Mouse (Mus musculus): ENCODE data around the gene Efna5.

Efna5 gene

GRCm38 (mm10) chr17:62748803-62749619 lies 132.1 kb downstream of the Efna5 start:
- no peak for DNase-seq (ENCODE audit: low read depth)

- no peak for DNase-seq (ENCODE audit: low read depth)
Observed at GRCm38 (mm10) chr17:62747381-62747780, 133.7 kb downstream of the Efna5 start.

- DNase-seq (ENCODE audit: low read depth), result no peak
Observed at GRCm38 (mm10) chr17:62746827-62747226, 134.3 kb downstream of the Efna5 start.

- DNase-seq (ENCODE audit: low read depth), result no peak
Observed at GRCm38 (mm10) chr17:62745286-62745685, 135.8 kb downstream of the Efna5 start.

GRCm38 (mm10) chr17:62744239-62744638 lies 136.9 kb downstream of the Efna5 start:
- no peak for DNase-seq (ENCODE audit: low read depth)

- DNase-seq (ENCODE audit: low read depth), result peak; percentile 57
Observed at GRCm38 (mm10) chr17:62741702-62742101, 139.4 kb downstream of the Efna5 start.

GRCm38 (mm10) chr17:62741020-62741419 lies 140.1 kb downstream of the Efna5 start:
- no peak for DNase-seq (ENCODE audit: low read depth)

GRCm38 (mm10) chr17:62739993-62740392 lies 141.1 kb downstream of the Efna5 start:
- DNase-seq (ENCODE audit: low read depth), result no peak

- no peak for DNase-seq (ENCODE audit: low read depth)
Observed at GRCm38 (mm10) chr17:62737404-62737803, 143.7 kb downstream of the Efna5 start.

GRCm38 (mm10) chr17:62735943-62736342 lies 145.2 kb downstream of the Efna5 start:
- no peak for DNase-seq (ENCODE audit: low read depth)

GRCm38 (mm10) chr17:62734901-62735300 lies 146.2 kb downstream of the Efna5 start:
- no peak for DNase-seq (ENCODE audit: low read depth)

GRCm38 (mm10) chr17:62734067-62734466 lies 147.1 kb downstream of the Efna5 start:
- DNase-seq (ENCODE audit: low read depth), result no peak

- peak; percentile 31 for DNase-seq (ENCODE audit: low read depth)
Observed at GRCm38 (mm10) chr17:62729754-62730470, 151.2 kb downstream of the Efna5 start.

- DNase-seq (ENCODE audit: low read depth), result peak; percentile 60
Observed at GRCm38 (mm10) chr17:62728142-62728917, 152.8 kb downstream of the Efna5 start.

GRCm38 (mm10) chr17:62726102-62726501 lies 155.0 kb downstream of the Efna5 start:
- DNase-seq (ENCODE audit: low read depth), result no peak

GRCm38 (mm10) chr17:62722962-62723361 lies 158.2 kb downstream of the Efna5 start:
- no peak for DNase-seq (ENCODE audit: low read depth)

- DNase-seq (ENCODE audit: low read depth), result no peak
Observed at GRCm38 (mm10) chr17:62721595-62721994, 159.5 kb downstream of the Efna5 start.

- DNase-seq (ENCODE audit: low read depth), result peak; percentile 31
Observed at GRCm38 (mm10) chr17:62720740-62721450, 160.2 kb downstream of the Efna5 start.

GRCm38 (mm10) chr17:62717426-62718131 lies 163.5 kb downstream of the Efna5 start:
- DNase-seq (ENCODE audit: low read depth), result no peak

- no peak for DNase-seq (ENCODE audit: low read depth)
Observed at GRCm38 (mm10) chr17:62713455-62713854, 167.7 kb downstream of the Efna5 start.

- no peak for DNase-seq (ENCODE audit: low read depth)
Observed at GRCm38 (mm10) chr17:62706418-62706817, 174.7 kb downstream of the Efna5 start.
